Mouse (Mus musculus) neutrophil, adult 65 days (primary cell): Measurements from ENCODE around the gene Lrrc72. TPM values are rescaled to one million over a fixed set of nuclear protein-coding genes. Genes with fewer than 3 reads are reported as not detected.

Source experiments
- total RNA-seq: library from RNA; stranded (reverse); gene quantifications from 2 replicates; pipeline ENCODE4 v1.2.4, GENCODE M21; 2023

Lrrc72 gene
- total RNA-seq: not detected in 2 replicates

DNA sequence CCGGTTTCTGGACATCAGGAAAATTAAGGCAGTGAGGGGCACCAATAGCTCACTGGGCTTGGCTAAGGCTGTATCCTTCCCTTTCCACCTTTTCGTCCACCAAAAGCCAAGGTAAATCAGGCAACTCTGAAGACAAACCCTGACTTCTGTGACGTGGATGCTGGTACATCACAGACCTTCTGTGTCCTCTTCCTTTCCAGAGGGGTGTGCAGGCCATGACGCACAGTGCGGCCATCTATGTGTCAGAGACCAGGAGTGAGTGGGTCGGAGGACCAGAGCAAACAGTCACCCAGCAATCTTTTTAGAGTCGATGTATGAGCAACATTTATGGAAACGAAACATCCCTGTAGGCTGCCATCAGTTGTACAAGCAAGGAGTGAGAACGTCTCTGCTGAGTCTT lies at the start of gene Lrrc72:
Gene Lrrc72, minus strand, starts transcription at position 101 of the 400 bp plus-strand sequence.

Other genes with a start within 250 kb of the Lrrc72 start
- gene Tspan13, start 210.9 kb downstream of the Lrrc72 start, total RNA-seq: 61.0 and 75.5 TPM in 2 replicates
- 4.2 and 5.4 TPM in 2 replicates for gene Ankmy2, start 96.3 kb downstream of the Lrrc72 start, total RNA-seq
- gene Bzw2, start 95.3 kb downstream of the Lrrc72 start, total RNA-seq: 13.9 and 17.9 TPM in 2 replicates
- gene Sostdc1, start 60.7 kb upstream of the Lrrc72 start, total RNA-seq: not detected in 2 replicates
- gene Ispd, start 128.1 kb upstream of the Lrrc72 start, total RNA-seq: 0.22 and 0.70 TPM in 2 replicates
- gene D630036H23Rik, start 128.8 kb upstream of the Lrrc72 start, total RNA-seq: not detected in 2 replicates